Mouse (Mus musculus) heart, adult 2 months (tissue): ENCODE measurements around the gene Herc4. TPM values are rescaled to one million over a fixed set of nuclear protein-coding genes. Genes with fewer than 3 reads are reported as not detected.
"Not testable (repeated sequence)": the region's sequence is repeated elsewhere in the genome, so short reads cannot be mapped to it uniquely, and the experiment has no call there.

Source experiments
- DNase-seq, 2 experiments: peaks; one replicate each; pipeline ENCODE4 v3.0.0; 2021
- H3K27ac ChIP-seq: fragments of 200-600 bp; 2 replicates; pipeline ENCODE4 v1.8.1; 2022
- H3K27me3 ChIP-seq: fragments of 200-500 bp; 2 replicates; pipeline ENCODE4 v1.6.1; 2012; ENCODE audit warnings: mild to moderate bottlenecking, low read length, inconsistent platforms, mixed read lengths; ENCODE audit not compliant: control insufficient read depth, insufficient read depth
- H3K36me3 ChIP-seq: fragments of 200-500 bp; 2 replicates; pipeline ENCODE4 v1.6.1; 2012; ENCODE audit warnings: low read length, inconsistent platforms; ENCODE audit not compliant: control insufficient read depth, insufficient read depth
- H3K4me1 ChIP-seq: fragments of 200-500 bp; 2 replicates; pipeline ENCODE4 v1.6.1; 2011; ENCODE audit warnings: low read length; ENCODE audit not compliant: control insufficient read depth, insufficient read depth
- H3K4me3 ChIP-seq: fragments of 200-600 bp; 2 replicates; pipeline ENCODE4 v1.8.1; 2022
- H3K79me2 ChIP-seq: fragments of 200-500 bp; replicated peaks from 2 replicates; pipeline ENCODE4 v1.6.1; 2012; ENCODE audit warnings: mild to moderate bottlenecking, inconsistent platforms, low read length, moderate library complexity, mixed read lengths; ENCODE audit not compliant: control insufficient read depth, insufficient read depth
- H3K9ac ChIP-seq: fragments of 200-500 bp; 2 replicates; pipeline ENCODE4 v1.6.1; 2012; ENCODE audit warnings: low read depth, mild to moderate bottlenecking, control low read depth, inconsistent platforms, low read length, mixed read lengths
- CTCF ChIP-seq: fragments of 200-600 bp; IDR thresholded peaks from 2 replicates; pipeline ENCODE4 v1.8.1; 2022; ENCODE audit warnings: antibody characterized with exemption, mild to moderate bottlenecking, moderate library complexity
- EP300 ChIP-seq: fragments of 200-500 bp; IDR thresholded peaks from 2 replicates; pipeline ENCODE4 v1.6.1; 2011; ENCODE audit warnings: low read depth, low read length, control low read depth; ENCODE audit not compliant: insufficient read depth
- POLR2A ChIP-seq: fragments of 200-500 bp; IDR thresholded peaks from 2 replicates; pipeline ENCODE4 v1.6.1; 2011; ENCODE audit warnings: mild to moderate bottlenecking, low read depth, low read length, control low read depth; ENCODE audit not compliant: insufficient read depth
- WGBS: fragments of 180-500 bp; shearing (Covaris S2); methylation state at CpG from one replicate; pipeline ENCODE4 v1.1.7; 2018; 5-methylcytosine and 5-hydroxymethylcytosine counted together
- intact Hi-C: fragments of 180-260 bp; cut with DNase I; formaldehyde crosslinking; loops from one replicate; pipeline ENCODE4 v1.15.1; 2025
- polyA plus RNA-seq: library from polyadenylated mRNA; depleted of rRNA; stranded (reverse); fragments of >200 nt; gene quantifications from 2 replicates; pipeline ENCODE4 v1.2.3, GENCODE M21; 2012
- total RNA-seq, 2 experiments: library from RNA; stranded (reverse); gene quantifications; 2 replicates each; pipeline ENCODE4 v1.2.3; 2021

Gene Herc4
- total and polyA plus RNA-seq, 3 experiments: 13.1 to 32.3 (median 30.2) TPM

DNA sequence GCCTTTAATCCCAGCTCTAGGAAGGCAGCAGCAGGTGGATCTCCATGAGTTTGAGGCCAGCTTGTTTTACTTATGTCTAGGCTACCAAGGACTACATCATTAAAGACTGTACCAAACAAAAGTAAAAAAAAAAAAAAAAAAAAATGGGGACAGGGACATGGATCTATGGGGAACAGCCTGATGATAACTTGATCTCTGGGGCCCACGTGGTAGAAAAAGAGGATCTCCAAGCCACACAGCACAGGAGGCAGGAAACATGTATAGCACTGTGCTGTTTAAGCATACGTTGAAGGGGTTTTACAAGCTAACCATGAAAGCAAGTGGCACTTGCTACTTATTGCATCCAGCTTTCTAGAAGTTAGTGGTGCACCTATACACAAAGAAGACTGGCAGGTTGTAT is 97.7 kb downstream of the Herc4 start:
- 84% methylated on average over 2 of the region's 2 CpGs for WGBS

DNA sequence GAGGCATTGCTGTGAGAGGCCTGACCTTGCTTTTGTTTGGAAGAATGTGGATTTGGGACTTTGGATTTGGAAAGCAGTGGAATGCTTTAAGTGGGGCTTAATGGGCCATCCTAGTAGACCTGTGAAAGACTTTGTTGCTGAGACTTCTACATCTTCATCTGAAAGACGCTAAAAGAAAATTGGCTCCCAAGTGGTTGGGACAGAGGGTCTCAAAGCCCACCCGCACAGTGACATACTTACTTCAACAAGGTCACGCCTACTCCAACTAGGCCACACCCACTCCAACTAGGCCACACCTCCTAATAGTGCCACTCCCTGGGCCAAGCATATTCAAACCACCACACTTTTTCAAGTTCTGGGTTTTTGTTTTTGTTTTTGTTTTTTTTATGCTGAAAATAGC is 101.1 kb downstream of the Herc4 start:
- Histone ChIP-seq H3K27me3 (no peaks in the 10 kb centered on the region), H3K36me3 (no peaks in the 10 kb centered on the region), H3K4me1 (no peaks in the 10 kb centered on the region), H3K9ac (no peak overlapping the region), H3K4me3 (no peak overlapping the region), H3K79me2 (no peaks in the 10 kb centered on the region), H3K27ac (no peak overlapping the region)
- WGBS: 92% methylated on average over 3 of the region's 3 CpGs
- TF ChIP-seq POLR2A: no peak
- TF ChIP-seq CTCF: no peak
- TF ChIP-seq EP300: no peak
- intact Hi-C loops: no loop called here
- DNase-seq: no peak

More for the DNA sequence above, 97.7 kb downstream of the Herc4 start:
- peaks cover 3% of the 10 kb centered on the region; the same call in 1 of the 2 replicates for H3K4me1 ChIP-seq
- no peak for DNase-seq
- no peak overlapping the region for H3K4me3 ChIP-seq
- TF ChIP-seq POLR2A (no peak), EP300 (no peak), CTCF (no peak)
- H3K27me3 ChIP-seq: no peaks in the 10 kb centered on the region
- peaks cover 6% of the 10 kb centered on the region for H3K36me3 ChIP-seq
- H3K9ac ChIP-seq: no peak overlapping the region
- intact Hi-C loops: no loop called here
- no peak overlapping the region for H3K27ac ChIP-seq
- H3K79me2 ChIP-seq: no peaks in the 10 kb centered on the region

DNA sequence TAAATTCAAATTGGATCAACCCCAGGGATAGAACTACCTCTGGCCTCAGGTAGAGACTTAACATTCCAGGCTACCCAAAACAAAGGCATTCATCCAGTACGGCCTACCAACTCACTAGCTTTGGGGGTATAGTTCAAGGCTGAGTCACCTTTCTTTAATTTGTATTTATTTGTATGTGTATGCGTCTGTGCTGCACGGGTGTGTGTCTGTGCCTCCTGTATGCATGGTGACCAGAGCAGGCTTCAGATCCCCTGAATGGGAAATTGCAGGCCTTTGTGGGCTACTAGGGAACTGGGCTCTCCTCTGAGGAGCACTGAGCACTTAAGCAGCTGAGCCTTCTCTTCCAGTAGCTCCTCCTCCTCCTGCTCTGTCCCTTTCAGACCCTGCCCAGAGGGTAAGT is 104.7 kb downstream of the Herc4 start:
- no peaks in the 10 kb centered on the region for H3K79me2 ChIP-seq
- TF ChIP-seq EP300 (no peak), POLR2A (no peak), CTCF (no peak)
- H3K9ac ChIP-seq: no peak overlapping the region
- H3K4me3 ChIP-seq: no peak overlapping the region
- H3K27me3 ChIP-seq: no peaks in the 10 kb centered on the region
- no peak overlapping the region for H3K27ac ChIP-seq
- H3K4me1 ChIP-seq: no peaks in the 10 kb centered on the region
- H3K36me3 ChIP-seq: no peaks in the 10 kb centered on the region
- 81% methylated on average over 3 of the region's 3 CpGs for WGBS
- intact Hi-C loops: no loop called here
- no peak for DNase-seq

DNA sequence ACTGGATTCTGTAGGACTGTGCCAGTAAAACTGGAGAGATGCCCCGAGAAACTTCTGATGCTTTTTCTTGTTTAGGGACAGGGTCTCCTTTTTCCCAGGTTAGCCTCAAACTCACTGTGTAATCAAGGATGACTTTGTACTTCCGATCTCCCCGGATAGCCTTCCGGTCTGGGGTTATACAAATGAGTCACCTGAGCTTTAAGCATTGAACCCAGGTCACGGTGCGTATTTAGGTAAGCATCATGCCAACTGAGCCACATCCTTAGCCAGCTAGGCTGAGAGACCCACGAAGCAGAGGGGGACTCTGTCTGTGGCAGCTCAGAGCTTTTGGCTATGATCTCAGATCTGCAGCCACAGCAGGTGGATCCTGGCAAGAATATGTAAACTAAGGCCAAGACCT is 107.1 kb downstream of the Herc4 start:
- Histone ChIP-seq H3K27me3 (no peaks in the 10 kb centered on the region), H3K27ac (no peak overlapping the region), H3K79me2 (no peaks in the 10 kb centered on the region), H3K9ac (no peak overlapping the region), H3K36me3 (no peaks in the 10 kb centered on the region), H3K4me1 (no peaks in the 10 kb centered on the region), H3K4me3 (no peak overlapping the region)
- WGBS: 88% methylated on average over 7 of the region's 7 CpGs
- intact Hi-C loops: no loop called here
- TF ChIP-seq EP300: no peak
- TF ChIP-seq CTCF: no peak
- TF ChIP-seq POLR2A: no peak
- no peak for DNase-seq

DNA sequence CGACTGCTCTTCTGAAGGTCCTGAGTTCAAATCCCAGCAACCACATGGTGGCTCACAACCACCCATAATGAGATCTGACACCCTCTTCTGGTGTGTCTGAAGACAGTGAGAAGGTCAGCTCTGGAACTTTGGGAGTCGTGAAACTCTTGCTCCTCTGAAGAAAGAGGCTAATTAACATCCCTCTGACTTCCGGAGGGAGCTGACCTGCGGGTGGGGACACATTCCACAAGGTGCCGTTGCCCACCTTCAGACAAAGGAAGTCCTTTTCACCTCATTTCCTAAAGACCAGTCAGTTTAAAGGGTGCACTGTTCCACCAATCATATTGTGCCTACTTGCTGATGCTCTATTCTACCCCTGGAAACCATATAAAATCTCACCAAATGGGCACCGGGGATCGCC is 107.5 kb downstream of the Herc4 start:
- H3K4me3 ChIP-seq, H3K36me3 ChIP-seq, intact Hi-C loops, H3K4me1 ChIP-seq, H3K27ac ChIP-seq, H3K27me3 ChIP-seq, DNase-seq, H3K79me2 ChIP-seq, H3K9ac ChIP-seq: not testable (repeated sequence)
- WGBS: 81% methylated on average over 7 of the region's 7 CpGs

DNA sequence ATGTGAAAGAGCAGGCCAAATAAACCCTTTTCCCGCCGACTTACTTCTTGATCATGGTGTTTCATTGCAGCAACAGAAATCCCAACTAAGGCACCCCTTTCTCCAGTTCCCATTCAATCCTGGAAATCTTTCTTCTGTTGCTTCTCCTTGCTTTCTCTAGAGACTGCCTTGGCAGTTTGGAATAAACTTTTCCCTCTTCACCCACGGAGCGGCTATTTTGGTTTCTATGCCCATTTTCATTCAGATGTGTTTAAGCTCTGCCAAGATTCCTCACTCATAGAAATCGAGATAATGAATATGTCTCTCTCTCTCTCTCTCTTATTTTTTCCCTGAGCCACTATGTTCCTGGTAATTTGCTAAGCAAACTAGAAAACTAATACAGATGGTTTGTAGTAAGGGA is 108.5 kb downstream of the Herc4 start:
- no peak overlapping the region for H3K27ac ChIP-seq
- H3K79me2 ChIP-seq: no peaks in the 10 kb centered on the region
- H3K9ac ChIP-seq: no peak overlapping the region
- DNase-seq: no peak
- H3K4me1 ChIP-seq: no peaks in the 10 kb centered on the region
- no peaks in the 10 kb centered on the region for H3K27me3 ChIP-seq
- intact Hi-C loops: no loop called here
- no peaks in the 10 kb centered on the region for H3K36me3 ChIP-seq
- TF ChIP-seq CTCF (no peak), EP300 (no peak), POLR2A (no peak)
- WGBS: 75% methylated on average over 5 of the region's 5 CpGs
- H3K4me3 ChIP-seq: no peak overlapping the region

DNA sequence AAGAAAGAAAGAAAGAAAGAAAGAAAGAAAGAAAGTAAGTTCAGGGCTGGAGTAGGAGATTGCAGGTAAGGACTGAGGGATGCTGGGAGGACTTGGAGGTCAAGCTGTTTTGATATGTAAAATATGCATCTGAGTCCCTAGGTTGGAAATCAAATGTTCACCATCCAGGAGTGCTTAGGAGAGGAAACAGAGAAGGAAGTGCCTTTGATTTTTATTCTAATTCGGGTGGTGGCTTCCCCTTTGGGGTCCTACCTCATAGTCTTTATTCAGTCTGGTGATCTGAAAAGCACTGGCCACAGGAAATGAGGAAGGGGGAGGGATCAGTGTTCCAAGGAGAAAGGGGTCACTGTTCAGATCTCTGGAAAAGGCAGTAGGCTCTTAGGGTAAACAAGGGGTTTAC is 116.9 kb downstream of the Herc4 start:
- intact Hi-C loops: no loop called here
- 26% methylated on average over 1 of the region's 1 CpGs for WGBS

More for the DNA sequence above, 116.9 kb downstream of the Herc4 start:
- DNase-seq: no peak
- Histone ChIP-seq H3K27me3 (no peaks in the 10 kb centered on the region), H3K27ac (no peak overlapping the region), H3K4me1 (no peaks in the 10 kb centered on the region), H3K9ac (no peak overlapping the region), H3K79me2 (no peaks in the 10 kb centered on the region), H3K36me3 (no peaks in the 10 kb centered on the region), H3K4me3 (no peak overlapping the region)
- TF ChIP-seq POLR2A (no peak), CTCF (no peak), EP300 (no peak)
